Mouse (Mus musculus): ENCODE results near the gene Med17. TPM values are rescaled to one million over a fixed set of nuclear protein-coding genes. Genes with fewer than 3 reads are reported as not detected.
"Not testable (repeated sequence)": the region's sequence is repeated elsewhere in the genome, so short reads cannot be mapped to it uniquely, and the experiment has no call there.

Med17 gene
- polyA plus RNA-seq, 1 experiment from 2014 or later, result 20.6 TPM

- Histone ChIP-seq H3K27ac (ENCODE audit: poor library complexity, severe bottlenecking) (no peak overlapping the region), H3K4me3 (peak overlapping the region; percentile 93), H3K27me3 (replicated peaks) (no peaks in the 10 kb centered on the region), H3K4me1 (replicated peaks) (peaks cover 24% of the 10 kb centered on the region), H3K9ac (peak overlapping the region; percentile 98), H3K4me2 (peak overlapping the region; percentile 85), H3K36me3 (peaks cover 38% of the 10 kb centered on the region), H3K9me3 (replicated peaks) (no peaks in the 10 kb centered on the region)
- ATAC-seq (ENCODE audit: insufficient number of reproducible peaks, low FRiP score), result no peak
- 6% methylated on average over 6 of the region's 6 CpGs for WGBS
Measured at GRCm38 (mm10) chr9:15307257-15307656, 27.5 kb upstream of the Med17 start.

GRCm38 (mm10) chr9:15306398-15307119 is 26.8 kb upstream of the Med17 start, which contains the start of gene 4931406C07Rik:
Gene 4931406C07Rik (minus strand): TSS chr9:15306448.
- under 1% methylated on average over 35 of the region's 35 CpGs for WGBS
- Histone ChIP-seq H3K9ac (peak within 1 kb of the TSS; percentile 98), H3K4me1 (replicated peaks) (peaks cover 24% of the 10 kb centered on the region), H3K27ac (ENCODE audit: poor library complexity, severe bottlenecking) (peak within 1 kb of the TSS; percentile 97), H3K27me3 (replicated peaks) (no peaks in the 10 kb centered on the region), H3K4me3 (peak within 1 kb of the TSS; percentile 93), H3K9me3 (replicated peaks) (no peaks in the 10 kb centered on the region), H3K36me3 (peaks cover 32% of the 10 kb centered on the region), H3K4me2 (peak within 1 kb of the TSS; percentile 85)
- no peak for ATAC-seq (ENCODE audit: insufficient number of reproducible peaks, low FRiP score)

- Histone ChIP-seq H3K4me3 (peak within 1 kb of the TSS; percentile 93), H3K9me3 (replicated peaks) (no peaks in the 10 kb centered on the region), H3K36me3 (peaks cover 29% of the 10 kb centered on the region), H3K4me1 (replicated peaks) (peaks cover 24% of the 10 kb centered on the region), H3K4me2 (peak within 1 kb of the TSS; percentile 85), H3K27me3 (replicated peaks) (no peaks in the 10 kb centered on the region), H3K9ac (peak within 1 kb of the TSS; percentile 98), H3K27ac (ENCODE audit: poor library complexity, severe bottlenecking) (peak within 1 kb of the TSS; percentile 97)
- peak; percentile 96 for ATAC-seq (ENCODE audit: insufficient number of reproducible peaks, low FRiP score)
- WGBS, result 12% methylated on average over 45 of the region's 45 CpGs
Measured at GRCm38 (mm10) chr9:15305503-15306397, 26.0 kb upstream of the Med17 start, which contains the start of gene Taf1d. Gene Taf1d (plus strand): TSS chr9:15306214.

- H3K27ac ChIP-seq (ENCODE audit: poor library complexity, severe bottlenecking), result no peak overlapping the region
- ATAC-seq (ENCODE audit: insufficient number of reproducible peaks, low FRiP score), result no peak
- H3K4me2 ChIP-seq, result no peak overlapping the region
- H3K4me3 ChIP-seq, result no peak overlapping the region
- H3K27me3 ChIP-seq (replicated peaks), result no peaks in the 10 kb centered on the region
- no peak overlapping the region for H3K9ac ChIP-seq
- H3K36me3 ChIP-seq, result peaks cover 6% of the 10 kb centered on the region; the same call in 1 of the 2 replicates
- no peaks in the 10 kb centered on the region for H3K9me3 ChIP-seq (replicated peaks)
- 70% methylated on average over 2 of the region's 2 CpGs for WGBS
- peaks cover 14% of the 10 kb centered on the region for H3K4me1 ChIP-seq (replicated peaks)
Measured at GRCm38 (mm10) chr9:15302881-15303280, 23.1 kb upstream of the Med17 start.

GRCm38 (mm10) chr9:15302006-15302405 is 22.3 kb upstream of the Med17 start:
- WGBS, result 80% methylated on average over 6 of the region's 6 CpGs
- H3K27ac ChIP-seq (ENCODE audit: poor library complexity, severe bottlenecking); H3K27me3 ChIP-seq (replicated peaks): not testable (repeated sequence)

GRCm38 (mm10) chr9:15301399-15301798 is 21.7 kb upstream of the Med17 start:
- Histone ChIP-seq H3K4me2 (no peak overlapping the region), H3K4me1 (replicated peaks) (peaks cover 3% of the 10 kb centered on the region; the same call in 1 of the 2 replicates), H3K27me3 (replicated peaks) (no peaks in the 10 kb centered on the region), H3K36me3 (no peaks in the 10 kb centered on the region), H3K27ac (ENCODE audit: poor library complexity, severe bottlenecking) (peak overlapping the region; percentile 77), H3K4me3 (no peak overlapping the region), H3K9me3 (replicated peaks) (no peaks in the 10 kb centered on the region), H3K9ac (no peak overlapping the region)
- peak; percentile 27; the same call in 1 of the 2 replicates for ATAC-seq (ENCODE audit: insufficient number of reproducible peaks, low FRiP score)
- WGBS, result 48% methylated on average over 6 of the region's 6 CpGs

More at GRCm38 (mm10) chr9:15302006-15302405, 22.3 kb upstream of the Med17 start:
- not testable (repeated sequence) for H3K4me1 ChIP-seq (replicated peaks); ATAC-seq (ENCODE audit: insufficient number of reproducible peaks, low FRiP score); H3K9me3 ChIP-seq (replicated peaks); H3K4me2 ChIP-seq; H3K9ac ChIP-seq; H3K36me3 ChIP-seq; H3K4me3 ChIP-seq

- H3K9me3 ChIP-seq (replicated peaks), result no peaks in the 10 kb centered on the region
- no peaks in the 10 kb centered on the region for H3K4me1 ChIP-seq (replicated peaks)
- no peak overlapping the region for H3K4me3 ChIP-seq
- 81% methylated on average over 5 of the region's 5 CpGs for WGBS
- no peak for ATAC-seq (ENCODE audit: insufficient number of reproducible peaks, low FRiP score)
- no peaks in the 10 kb centered on the region for H3K36me3 ChIP-seq
- no peaks in the 10 kb centered on the region for H3K27me3 ChIP-seq (replicated peaks)
- H3K4me2 ChIP-seq, result no peak overlapping the region
- no peak overlapping the region for H3K9ac ChIP-seq
- no peak overlapping the region for H3K27ac ChIP-seq (ENCODE audit: poor library complexity, severe bottlenecking)
Measured at GRCm38 (mm10) chr9:15300056-15300455, 20.3 kb upstream of the Med17 start.

- H3K27me3 ChIP-seq (replicated peaks), result no peaks in the 10 kb centered on the region
- no peak overlapping the region for H3K4me3 ChIP-seq
- ATAC-seq (ENCODE audit: insufficient number of reproducible peaks, low FRiP score), result no peak
- H3K36me3 ChIP-seq, result 0 out of 2 replicates have a peak, but pooled peaks cover 6% of the 10 kb centered on the region
- H3K4me1 ChIP-seq (replicated peaks), result no peaks in the 10 kb centered on the region
- H3K4me2 ChIP-seq, result no peak overlapping the region
- WGBS, result 73% methylated on average over 2 of the region's 2 CpGs
- no peaks in the 10 kb centered on the region for H3K9me3 ChIP-seq (replicated peaks)
- H3K9ac ChIP-seq, result no peak overlapping the region
- no peak overlapping the region for H3K27ac ChIP-seq (ENCODE audit: poor library complexity, severe bottlenecking)
Measured at GRCm38 (mm10) chr9:15298451-15298850, 18.7 kb upstream of the Med17 start.

- Histone ChIP-seq H3K4me2 (no peak overlapping the region), H3K27ac (ENCODE audit: poor library complexity, severe bottlenecking) (no peak overlapping the region), H3K9ac (no peak overlapping the region), H3K4me3 (no peak overlapping the region), H3K9me3 (replicated peaks) (no peaks in the 10 kb centered on the region), H3K36me3 (0 out of 2 replicates have a peak, but pooled peaks cover 6% of the 10 kb centered on the region), H3K4me1 (replicated peaks) (no peaks in the 10 kb centered on the region), H3K27me3 (replicated peaks) (no peaks in the 10 kb centered on the region)
- WGBS, result 83% methylated on average over 7 of the region's 7 CpGs
- ATAC-seq (ENCODE audit: insufficient number of reproducible peaks, low FRiP score), result no peak
Measured at GRCm38 (mm10) chr9:15297112-15297511, 17.4 kb upstream of the Med17 start.

- ATAC-seq (ENCODE audit: insufficient number of reproducible peaks, low FRiP score), result no peak; the same call in 1 of the 2 replicates
- 52% methylated on average over 6 of the region's 6 CpGs for WGBS
- no peaks in the 10 kb centered on the region for H3K4me1 ChIP-seq (replicated peaks)
- H3K4me3 ChIP-seq, result no peak overlapping the region
- H3K9ac ChIP-seq, result no peak overlapping the region
- H3K27me3 ChIP-seq (replicated peaks), result no peaks in the 10 kb centered on the region
- H3K9me3 ChIP-seq (replicated peaks), result no peaks in the 10 kb centered on the region
- peaks cover 13% of the 10 kb centered on the region for H3K36me3 ChIP-seq
- H3K27ac ChIP-seq (ENCODE audit: poor library complexity, severe bottlenecking), result no peak overlapping the region
- H3K4me2 ChIP-seq, result no peak overlapping the region
Measured at GRCm38 (mm10) chr9:15289251-15289650, 9.5 kb upstream of the Med17 start.

- Histone ChIP-seq H3K4me1 (replicated peaks) (no peaks in the 10 kb centered on the region), H3K9ac (no peak overlapping the region), H3K9me3 (replicated peaks) (no peaks in the 10 kb centered on the region), H3K36me3 (peaks cover 7% of the 10 kb centered on the region), H3K4me2 (no peak overlapping the region), H3K4me3 (no peak overlapping the region), H3K27ac (ENCODE audit: poor library complexity, severe bottlenecking) (no peak overlapping the region), H3K27me3 (replicated peaks) (no peaks in the 10 kb centered on the region)
- 72% methylated on average over 3 of the region's 3 CpGs for WGBS
- ATAC-seq (ENCODE audit: insufficient number of reproducible peaks, low FRiP score), result no peak
Measured at GRCm38 (mm10) chr9:15288402-15288801, 8.7 kb upstream of the Med17 start.

All from heart, embryonic 12.5 days (tissue).